Mouse (Mus musculus) testis, adult 2 months (tissue): ENCODE data around the gene Rims4.

ENCODE experiments used
- CTCF ChIP-seq: fragments of 200-500 bp; IDR thresholded peaks from 2 replicates; pipeline ENCODE4 v1.5.1; 2012; ENCODE audit warnings: low read depth, mild to moderate bottlenecking, inconsistent platforms, low read length, moderate library complexity; ENCODE audit not compliant: control insufficient read depth, insufficient read depth, insufficient replicate concordance
- POLR2A ChIP-seq: fragments of 200-500 bp; IDR thresholded peaks from 2 replicates; pipeline ENCODE4 v1.6.1; 2012; ENCODE audit warnings: low read depth, mild to moderate bottlenecking, inconsistent platforms, low read length, moderate library complexity; ENCODE audit not compliant: control insufficient read depth

GRCm38 (mm10) chr2:163825861-163826260, 92.6 kb downstream of the Rims4 start:
- TF ChIP-seq CTCF (no peak), POLR2A (no peak)
